8 mouse cellular contexts compared by ENCODE assay signal in genomic region chr17:34304751-34305150, GRCm38 (mm10). TPM values are rescaled to one million over a fixed set of nuclear protein-coding genes. Genes with fewer than 3 reads are reported as not detected.
DNase-seq lines count a peak whose midpoint lies in the region; ATAC-seq lines count a peak whose summit lies in the region.

No protein-coding gene starts in this region.

- intact Hi-C loops in left cerebral cortex, postnatal 4 days (cut with DNase I), result loop anchor here (5.0 kb wide), 1 partner anchor 52 kb away; no protein-coding TSS in a partner anchor

- ATAC-seq in common myeloid progenitor, adult 5-6 weeks (replicated peaks; ENCODE audit: low read depth, poor library complexity, severe bottlenecking), result peak; percentile 67

- peak; percentile 80 for DNase-seq in left cerebral cortex, adult 11 months (ENCODE audit: low spot score)
- no peak for DNase-seq in left cerebral cortex, postnatal 4 days
- DNase-seq in Muller cell, postnatal 12 days (ENCODE audit: inconsistent ontology term), result peak; percentile 61
- DNase-seq in heart, postnatal 4 days, result peak; percentile 77
- DNase-seq in layer of hippocampus, postnatal 14 days (ENCODE audit: low spot score in 2 of 2), result peak; percentile 53 to 87
- peak; percentile 89 for DNase-seq in naive thymus-derived CD4-positive, alpha-beta T cell, adult 2 months (ENCODE audit: low read depth)
- peak; percentile 49 for DNase-seq in thymus, postnatal 4 days

RNA-seq across cellular contexts. Expression of gene H2-Eb1, which starts 0.9 kb away (rescaled TPM):
- 1 to 10 TPM in 1 of 2 experiments, under 1 TPM in 1; 0.48 to 2.3 TPM for total RNA-seq in left cerebral cortex, postnatal 4 days (2021)
- total RNA-seq in common myeloid progenitor, adult 5-6 weeks (2017), result 17.3 and 17.9 TPM in 2 replicates
- total RNA-seq in heart, postnatal 4 days (2021), result 1 to 10 TPM; 4.0 to 4.9 TPM
- total RNA-seq in layer of hippocampus, postnatal 14 days (2021), result 1 to 10 TPM; 1.8 to 2.1 TPM

RNA-seq across cellular contexts. Expression of gene H2-Aa, which starts 17.1 kb away (rescaled TPM):
- total RNA-seq in left cerebral cortex, postnatal 4 days (2021), result 1 to 10 TPM in 1 of 2 experiments, under 1 TPM in 1; 0.68 to 1.2 TPM
- 17.1 and 26.2 TPM in 2 replicates for total RNA-seq in common myeloid progenitor, adult 5-6 weeks (2017)
- 1 to 10 TPM; 2.2 to 3.0 TPM for total RNA-seq in heart, postnatal 4 days (2021)
- total RNA-seq in layer of hippocampus, postnatal 14 days (2021), result 1 to 10 TPM in 1 of 2 experiments, under 1 TPM in 1; 0.93 to 2.1 TPM

RNA-seq across cellular contexts. Expression of gene H2-Eb2, which starts 20.7 kb away (rescaled TPM):
- not detected for total RNA-seq in left cerebral cortex, postnatal 4 days (2021)
- total RNA-seq in common myeloid progenitor, adult 5-6 weeks (2017), result not detected in 2 replicates
- total RNA-seq in heart, postnatal 4 days (2021), result not detected
- not detected for total RNA-seq in layer of hippocampus, postnatal 14 days (2021)

RNA-seq across cellular contexts. Expression of gene H2-Ab1, which starts 47.3 kb away (rescaled TPM):
- total RNA-seq in left cerebral cortex, postnatal 4 days (2021), result 1 to 10 TPM in 1 of 2 experiments, under 1 TPM in 1; 0.80 to 1.2 TPM
- total RNA-seq in common myeloid progenitor, adult 5-6 weeks (2017), result 67.2 and 91.5 TPM in 2 replicates
- total RNA-seq in heart, postnatal 4 days (2021), result 1 to 10 TPM; 2.4 to 3.1 TPM
- 1 to 10 TPM; 2.3 to 2.7 TPM for total RNA-seq in layer of hippocampus, postnatal 14 days (2021)

RNA-seq across cellular contexts. Expression of gene Btnl2, which starts 49.9 kb away (rescaled TPM):
- under 1 TPM; 0.36 to 0.38 TPM for total RNA-seq in left cerebral cortex, postnatal 4 days (2021)
- total RNA-seq in common myeloid progenitor, adult 5-6 weeks (2017), result not detected in 2 replicates
- under 1 TPM; 0.09 to 0.31 TPM for total RNA-seq in heart, postnatal 4 days (2021)
- under 1 TPM; 0.48 to 0.74 TPM for total RNA-seq in layer of hippocampus, postnatal 14 days (2021)
